Mouse (Mus musculus): ENCODE measurements around the gene Ano3. TPM values are rescaled to one million over a fixed set of nuclear protein-coding genes. Genes with fewer than 3 reads are reported as not detected.

Gene Ano3
- polyA plus RNA-seq, 1 experiment from 2014 or later: 0.28 TPM

DNA sequence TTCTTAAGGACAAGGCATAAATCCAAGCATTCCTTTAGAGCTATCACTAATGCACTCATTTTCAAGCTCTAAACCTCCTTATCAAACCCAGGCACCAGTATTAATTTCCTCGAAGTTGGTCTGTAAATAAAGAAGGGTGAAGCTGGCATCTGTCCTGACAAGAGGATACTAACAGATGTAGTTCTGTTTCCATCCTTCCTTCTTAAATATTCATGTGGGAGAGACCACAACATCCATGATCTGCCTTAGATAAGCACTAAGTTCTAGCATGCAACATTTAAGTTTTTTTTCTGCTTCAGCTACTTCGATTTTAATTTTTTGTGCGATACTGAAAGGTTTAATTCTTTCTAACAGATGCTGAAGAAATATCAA, 305 bp downstream of the Ano3 start:
- Histone ChIP-seq H3K36me3 (ENCODE audit: control insufficient read depth, insufficient read depth, low read length) (no peaks in the 10 kb centered on the region), H3K4me3 (ENCODE audit: low read depth, low read length) (no peak overlapping the region), H3K27me3 (ENCODE audit: control insufficient read depth, insufficient read depth, low read length) (no peaks in the 10 kb centered on the region), H3K9ac (ENCODE audit: low read length) (no peak overlapping the region), H3K9me3 (ENCODE audit: control insufficient read depth, low read length) (no peaks in the 10 kb centered on the region), H3K27ac (replicated peaks; ENCODE audit: low read depth, low read length) (no peak overlapping the region), H3K4me1 (ENCODE audit: control insufficient read depth, insufficient read depth, low read length) (no peaks in the 10 kb centered on the region), H3K4me2 (ENCODE audit: low read depth, severe bottlenecking) (peak overlapping the region; percentile 52)
- WGBS: 65% methylated on average over 3 of the region's 3 CpGs
- no peak for ATAC-seq (ENCODE audit: insufficient number of reproducible peaks, low FRiP score, low TSS enrichment, low read depth)
- DNase-seq (ENCODE audit: low spot score): no peak

DNA sequence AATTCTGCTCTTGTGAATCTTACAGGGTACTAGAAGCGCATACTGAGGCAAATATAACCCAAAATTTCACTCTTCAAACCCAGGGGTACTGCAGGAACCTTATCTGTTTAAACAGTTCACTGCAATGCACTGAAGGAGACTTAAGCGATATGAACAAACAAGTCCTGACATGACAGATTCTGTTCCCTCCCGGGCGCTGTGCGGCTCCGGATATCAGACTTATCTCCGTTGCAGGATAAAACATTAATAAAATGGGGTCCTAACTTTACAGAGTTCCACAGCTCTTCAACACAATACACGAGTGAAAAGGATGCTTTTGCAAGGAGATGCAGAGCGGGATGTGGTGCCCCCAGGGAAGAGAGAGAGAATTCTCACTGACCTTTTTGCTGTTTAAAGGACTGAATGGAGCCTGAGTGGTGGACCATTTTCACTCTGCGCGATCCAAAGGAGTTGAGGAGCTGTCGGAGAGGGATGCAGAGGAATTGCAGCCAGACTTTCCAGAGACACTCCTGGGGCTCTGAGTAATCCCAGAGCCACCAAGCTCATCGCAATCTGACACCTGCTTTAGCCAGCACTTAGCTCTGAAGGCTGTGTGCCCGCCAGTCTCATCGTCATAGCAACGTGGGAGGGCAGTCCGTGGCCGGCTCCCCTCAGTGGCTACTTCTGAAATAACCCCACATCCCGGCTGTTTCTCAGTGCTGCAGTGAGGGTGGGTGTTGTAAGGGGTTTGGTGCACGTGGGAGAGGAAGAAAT, 868 bp downstream of the Ano3 start:
- H3K27ac ChIP-seq (replicated peaks; ENCODE audit: low read depth, low read length): no peak overlapping the region
- no peaks in the 10 kb centered on the region for H3K9me3 ChIP-seq (ENCODE audit: control insufficient read depth, low read length)
- peak overlapping the region; percentile 52 for H3K4me2 ChIP-seq (ENCODE audit: low read depth, severe bottlenecking)
- no peaks in the 10 kb centered on the region for H3K36me3 ChIP-seq (ENCODE audit: control insufficient read depth, insufficient read depth, low read length)
- peak overlapping the region; percentile 2; the same call in 1 of the 2 replicates for H3K4me3 ChIP-seq (ENCODE audit: low read depth, low read length)
- no peak overlapping the region for H3K9ac ChIP-seq (ENCODE audit: low read length)
- WGBS: 14% methylated on average over 20 of the region's 20 CpGs
- ATAC-seq (ENCODE audit: insufficient number of reproducible peaks, low FRiP score, low TSS enrichment, low read depth): peak; percentile 84
- H3K4me1 ChIP-seq (ENCODE audit: control insufficient read depth, insufficient read depth, low read length): no peaks in the 10 kb centered on the region
- DNase-seq (ENCODE audit: low spot score): peak; percentile 57
- H3K27me3 ChIP-seq (ENCODE audit: control insufficient read depth, insufficient read depth, low read length): no peaks in the 10 kb centered on the region

DNA sequence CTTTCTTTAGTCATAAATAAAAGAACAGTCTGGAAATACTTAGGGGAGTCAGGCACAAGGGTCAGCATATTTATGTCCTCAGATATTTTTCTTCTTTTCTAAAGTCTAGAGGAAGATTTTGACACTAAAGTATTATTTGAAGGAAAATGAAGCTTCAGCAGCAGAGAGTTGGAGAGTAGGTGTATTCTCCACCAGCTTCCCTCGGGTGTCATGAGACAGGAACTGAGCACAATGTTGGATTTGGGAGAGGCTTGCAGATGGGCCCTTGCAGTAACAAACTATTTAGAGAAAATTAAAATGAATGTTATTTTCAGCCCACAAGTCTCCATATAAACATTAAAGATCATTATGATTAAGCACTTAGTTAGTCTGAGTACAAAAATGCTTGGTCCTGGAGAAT, 5.6 kb downstream of the Ano3 start:
- Histone ChIP-seq H3K9me3 (ENCODE audit: control insufficient read depth, low read length) (no peaks in the 10 kb centered on the region), H3K9ac (ENCODE audit: low read length) (no peak overlapping the region), H3K36me3 (ENCODE audit: control insufficient read depth, insufficient read depth, low read length) (no peaks in the 10 kb centered on the region), H3K4me1 (ENCODE audit: control insufficient read depth, insufficient read depth, low read length) (no peaks in the 10 kb centered on the region), H3K4me2 (ENCODE audit: low read depth, severe bottlenecking) (no peak overlapping the region), H3K27ac (replicated peaks; ENCODE audit: low read depth, low read length) (no peak overlapping the region), H3K4me3 (ENCODE audit: low read depth, low read length) (no peak overlapping the region), H3K27me3 (ENCODE audit: control insufficient read depth, insufficient read depth, low read length) (no peaks in the 10 kb centered on the region)
- ATAC-seq (ENCODE audit: insufficient number of reproducible peaks, low FRiP score, low TSS enrichment, low read depth) (no peak), DNase-seq (ENCODE audit: low spot score) (no peak)
- 80% methylated on average over 1 of the region's 1 CpGs for WGBS

DNA sequence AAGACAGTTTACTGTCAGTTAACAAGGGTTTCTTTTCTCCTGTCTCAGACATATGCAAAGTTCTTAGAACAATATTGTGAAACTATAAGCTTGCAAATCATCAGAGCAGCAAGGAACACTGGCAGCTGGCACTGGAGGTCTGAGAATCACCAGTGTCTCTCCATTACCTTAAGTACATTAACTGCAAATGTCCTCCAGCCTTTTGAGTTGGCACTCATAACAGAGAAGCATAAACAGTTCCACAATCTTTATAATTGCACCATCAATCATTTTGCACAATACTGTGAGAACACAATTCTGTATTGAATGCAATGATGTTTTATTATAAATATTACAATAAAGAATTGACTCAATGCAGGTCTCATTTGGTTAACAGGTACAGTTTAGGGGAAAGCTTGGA, 15.0 kb downstream of the Ano3 start:
- no peak overlapping the region for H3K27ac ChIP-seq (replicated peaks; ENCODE audit: low read depth, low read length)
- H3K27me3 ChIP-seq (ENCODE audit: control insufficient read depth, insufficient read depth, low read length): no peaks in the 10 kb centered on the region
- DNase-seq (ENCODE audit: low spot score): no peak
- no peak for ATAC-seq (ENCODE audit: insufficient number of reproducible peaks, low FRiP score, low TSS enrichment, low read depth)
- H3K4me3 ChIP-seq (ENCODE audit: low read depth, low read length): no peak overlapping the region
- no peaks in the 10 kb centered on the region for H3K36me3 ChIP-seq (ENCODE audit: control insufficient read depth, insufficient read depth, low read length)
- H3K4me2 ChIP-seq (ENCODE audit: low read depth, severe bottlenecking): no peak overlapping the region
- H3K4me1 ChIP-seq (ENCODE audit: control insufficient read depth, insufficient read depth, low read length): no peaks in the 10 kb centered on the region
- no peak overlapping the region for H3K9ac ChIP-seq (ENCODE audit: low read length)
- H3K9me3 ChIP-seq (ENCODE audit: control insufficient read depth, low read length): no peaks in the 10 kb centered on the region

DNA sequence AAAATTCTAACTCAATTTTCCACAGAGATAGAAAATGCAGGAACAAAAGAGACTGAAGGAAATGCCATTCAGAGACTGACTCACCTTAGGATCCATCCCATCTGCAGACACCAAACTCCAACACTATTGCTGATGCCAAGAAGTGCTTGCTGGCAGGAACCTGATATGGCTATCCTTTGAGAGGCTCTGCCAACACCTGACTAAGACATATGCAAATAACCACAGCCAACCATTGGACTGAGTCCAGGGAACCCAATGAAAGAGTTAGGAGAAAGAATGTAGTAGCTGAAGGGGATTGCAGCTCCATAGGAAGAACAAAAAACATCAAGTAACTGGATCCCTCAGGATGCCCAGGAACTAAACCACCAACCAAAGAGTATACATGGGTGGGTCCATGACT, 21.6 kb downstream of the Ano3 start:
- H3K4me1 ChIP-seq (ENCODE audit: control insufficient read depth, insufficient read depth, low read length): no peaks in the 10 kb centered on the region
- no peak for DNase-seq (ENCODE audit: low spot score)
- no peaks in the 10 kb centered on the region for H3K36me3 ChIP-seq (ENCODE audit: control insufficient read depth, insufficient read depth, low read length)
- no peaks in the 10 kb centered on the region for H3K9me3 ChIP-seq (ENCODE audit: control insufficient read depth, low read length)
- H3K27me3 ChIP-seq (ENCODE audit: control insufficient read depth, insufficient read depth, low read length): no peaks in the 10 kb centered on the region
- no peak overlapping the region for H3K4me3 ChIP-seq (ENCODE audit: low read depth, low read length)
- no peak overlapping the region for H3K4me2 ChIP-seq (ENCODE audit: low read depth, severe bottlenecking)
- no peak overlapping the region for H3K27ac ChIP-seq (replicated peaks; ENCODE audit: low read depth, low read length)
- no peak overlapping the region for H3K9ac ChIP-seq (ENCODE audit: low read length)
- no peak for ATAC-seq (ENCODE audit: insufficient number of reproducible peaks, low FRiP score, low TSS enrichment, low read depth)

DNA sequence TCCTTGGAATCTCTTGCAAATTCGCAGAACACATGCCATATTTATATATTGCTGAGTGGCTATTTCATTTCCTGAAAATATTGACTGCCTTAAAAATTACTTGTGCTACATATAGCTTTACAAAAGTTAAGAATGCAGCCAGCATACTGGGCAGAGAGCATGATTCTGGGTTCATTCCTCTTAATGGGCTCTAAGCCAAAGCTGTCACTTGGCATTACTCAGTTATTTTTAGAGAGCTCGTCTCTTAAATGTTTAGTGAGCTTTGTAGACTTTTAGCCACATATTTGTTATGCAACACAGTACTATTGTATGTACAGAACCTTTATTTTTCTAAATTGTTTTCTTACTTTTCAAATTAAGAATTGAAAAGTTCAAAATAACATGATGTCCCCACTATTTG, 41.2 kb downstream of the Ano3 start:
- Histone ChIP-seq H3K4me3 (ENCODE audit: low read depth, low read length) (no peak overlapping the region), H3K36me3 (ENCODE audit: control insufficient read depth, insufficient read depth, low read length) (no peaks in the 10 kb centered on the region), H3K27ac (replicated peaks; ENCODE audit: low read depth, low read length) (no peak overlapping the region), H3K9ac (ENCODE audit: low read length) (no peak overlapping the region), H3K9me3 (ENCODE audit: control insufficient read depth, low read length) (no peaks in the 10 kb centered on the region), H3K4me2 (ENCODE audit: low read depth, severe bottlenecking) (no peak overlapping the region), H3K27me3 (ENCODE audit: control insufficient read depth, insufficient read depth, low read length) (no peaks in the 10 kb centered on the region), H3K4me1 (ENCODE audit: control insufficient read depth, insufficient read depth, low read length) (no peaks in the 10 kb centered on the region)
- 84% methylated on average over 2 of the region's 2 CpGs for WGBS
- DNase-seq (ENCODE audit: low spot score): no peak
- no peak for ATAC-seq (ENCODE audit: insufficient number of reproducible peaks, low FRiP score, low TSS enrichment, low read depth)

DNA sequence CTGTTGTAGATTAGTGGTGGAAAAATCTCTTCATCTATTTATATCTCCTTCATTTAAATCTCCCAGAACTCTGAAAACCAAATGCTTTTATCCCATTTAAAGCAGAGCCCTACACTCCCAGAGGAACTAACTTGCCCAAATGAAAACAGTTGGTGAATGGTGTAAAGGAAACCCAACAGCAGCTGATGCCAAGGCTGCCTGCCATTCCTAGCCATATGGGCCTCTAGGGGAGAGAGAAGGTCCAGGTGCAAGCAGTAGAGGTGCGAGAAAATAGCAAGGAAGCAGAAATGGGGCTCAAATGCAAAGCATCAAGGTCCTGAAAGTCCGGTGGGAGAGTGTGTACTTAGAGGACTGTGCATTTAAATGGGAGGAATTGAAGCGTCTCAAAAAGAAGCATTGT, 44.2 kb downstream of the Ano3 start:
- H3K4me3 ChIP-seq (ENCODE audit: low read depth, low read length): no peak overlapping the region
- H3K27ac ChIP-seq (replicated peaks; ENCODE audit: low read depth, low read length): no peak overlapping the region
- no peak for ATAC-seq (ENCODE audit: insufficient number of reproducible peaks, low FRiP score, low TSS enrichment, low read depth)
- no peak for DNase-seq (ENCODE audit: low spot score)
- H3K4me2 ChIP-seq (ENCODE audit: low read depth, severe bottlenecking): no peak overlapping the region
- no peaks in the 10 kb centered on the region for H3K9me3 ChIP-seq (ENCODE audit: control insufficient read depth, low read length)
- 66% methylated on average over 3 of the region's 3 CpGs for WGBS
- H3K36me3 ChIP-seq (ENCODE audit: control insufficient read depth, insufficient read depth, low read length): no peaks in the 10 kb centered on the region
- no peaks in the 10 kb centered on the region for H3K4me1 ChIP-seq (ENCODE audit: control insufficient read depth, insufficient read depth, low read length)
- no peaks in the 10 kb centered on the region for H3K27me3 ChIP-seq (ENCODE audit: control insufficient read depth, insufficient read depth, low read length)
- no peak overlapping the region for H3K9ac ChIP-seq (ENCODE audit: low read length)

DNA sequence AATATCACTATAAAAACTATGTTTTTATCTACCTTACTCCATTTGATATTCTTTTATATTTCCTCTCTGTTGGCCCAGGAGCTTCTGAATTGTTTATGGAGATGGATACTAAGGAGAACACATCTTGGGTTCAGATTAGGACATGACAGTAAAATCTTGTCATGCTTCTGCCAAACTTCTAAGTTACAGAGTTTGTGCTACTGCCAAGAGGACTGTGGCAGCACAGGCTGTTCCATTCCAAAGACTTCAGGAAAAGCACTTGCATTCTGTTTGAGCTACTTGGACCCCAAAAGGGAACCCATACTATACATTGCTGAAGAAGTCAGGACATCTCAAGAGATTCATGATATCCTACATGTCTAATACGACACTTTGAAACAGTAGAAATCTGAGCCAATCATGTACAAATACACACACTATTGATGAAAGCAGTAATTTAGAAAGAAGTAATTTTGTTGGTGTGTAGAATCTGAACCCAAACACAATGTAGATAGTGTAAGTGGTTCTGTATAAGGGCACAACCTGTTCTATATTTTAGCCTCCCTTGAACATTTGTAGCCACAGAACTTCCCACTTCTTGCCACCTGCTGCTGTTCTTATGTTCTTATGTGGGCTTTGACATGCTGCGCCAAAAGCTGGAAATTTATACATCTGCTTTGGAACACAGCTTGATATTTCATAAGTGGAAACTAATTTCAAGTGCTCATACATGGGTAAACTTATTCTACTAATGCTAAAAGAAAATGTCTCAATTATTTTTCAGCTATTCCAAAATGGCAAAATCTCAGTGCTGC, 54.0 kb downstream of the Ano3 start:
- Histone ChIP-seq H3K27me3 (ENCODE audit: control insufficient read depth, insufficient read depth, low read length) (no peaks in the 10 kb centered on the region), H3K4me3 (ENCODE audit: low read depth, low read length) (no peak overlapping the region), H3K4me2 (ENCODE audit: low read depth, severe bottlenecking) (no peak overlapping the region), H3K9me3 (ENCODE audit: control insufficient read depth, low read length) (no peaks in the 10 kb centered on the region), H3K9ac (ENCODE audit: low read length) (no peak overlapping the region), H3K27ac (replicated peaks; ENCODE audit: low read depth, low read length) (no peak overlapping the region), H3K36me3 (ENCODE audit: control insufficient read depth, insufficient read depth, low read length) (no peaks in the 10 kb centered on the region), H3K4me1 (ENCODE audit: control insufficient read depth, insufficient read depth, low read length) (no peaks in the 10 kb centered on the region)
- WGBS: 91% methylated on average over 2 of the region's 2 CpGs
- ATAC-seq (ENCODE audit: insufficient number of reproducible peaks, low FRiP score, low TSS enrichment, low read depth) (no peak), DNase-seq (ENCODE audit: low spot score) (no peak)
